Mouse (Mus musculus) Patski (cell line): ENCODE data around the gene Usp36. TPM values are rescaled to one million over a fixed set of nuclear protein-coding genes. Genes with fewer than 3 reads are reported as not detected.

Experiments
- ATAC-seq: fragments of 100-300 bp; one replicate; pipeline ENCODE4 v1.8.0; 2021
- CTCF ChIA-PET: fragments of 350-600 bp; sonication (Branson Sonifier 250); formaldehyde crosslinking; loops from one replicate; lab custom pipeline; 2022; ENCODE audit warnings: inconsistent platforms; lab: Charles Lee
- POLR2A ChIA-PET: fragments of 350-600 bp; sonication (Branson Sonifier 250); formaldehyde crosslinking; loops from one replicate; lab custom pipeline; 2022; ENCODE audit warnings: antibody characterized with exemption, inconsistent platforms; lab: Charles Lee
- DNase-seq: peaks from one replicate; pipeline ENCODE4 v3.0.0-alpha.2; 2011; ENCODE audit warnings: low read depth, low spot score
- H3K27me3 ChIP-seq: fragments of 371-371 bp; one replicate; pipeline ENCODE4 v1.5.1; 2021
- CTCF ChIP-seq: fragments of 100-300 bp; IDR thresholded peaks from one replicate; pipeline ENCODE4 v1.5.1; 2021
- in situ Hi-C: fragments of 300-500 bp; cut with MboI; formaldehyde crosslinking; loops from 3 replicates; pipeline ENCODE4 v1.11.1; 2018; ENCODE audit warnings: low pct_unique_long_range_greater_than_20kb, mixed read lengths
- polyA plus RNA-seq: library from polyadenylated mRNA; unstranded; gene quantifications from one replicate; pipeline ENCODE4 v1.2.3, GENCODE M21; 2021

The Usp36 gene
- polyA plus RNA-seq, 1 experiment from 2014 or later: 26.0 TPM

- ATAC-seq: no peak
Observed at GRCm38 (mm10) chr11:118210962-118211361, 79.1 kb downstream of the Usp36 start.

GRCm38 (mm10) chr11:118210116-118210515 lies 79.9 kb downstream of the Usp36 start:
- POLR2A ChIA-PET: interaction anchor here (1.0 kb wide), 1 partner anchor 22 kb away, joined by 4 read pairs; no protein-coding TSS in a partner anchor
- ATAC-seq (no peak), DNase-seq (no peak)
- H3K27me3 ChIP-seq: no peaks in the 10 kb centered on the region
- in situ Hi-C loops: no loop called here
- CTCF ChIA-PET: interaction anchor here (1.0 to 1.4 kb wide), 3 partner anchors 11 to 23 kb away, joined by 3 to 6 read pairs (median 3); no protein-coding TSS in a partner anchor
- TF ChIP-seq CTCF: no peak

More at GRCm38 (mm10) chr11:118210962-118211361, 79.1 kb downstream of the Usp36 start:
- no peak for DNase-seq
- ChIA-PET CTCF (interaction anchor here (1.0 to 2.0 kb wide), 5 partner anchors 15 to 107 kb away, joined by 3 to 5 read pairs (median 3); no protein-coding TSS in a partner anchor), POLR2A (interaction anchor here (0.6 to 1.0 kb wide), 2 partner anchors 16 to 152 kb away, joined by 3 to 7 read pairs; no protein-coding TSS in a partner anchor)
- no peak for TF ChIP-seq CTCF
- no peaks in the 10 kb centered on the region for H3K27me3 ChIP-seq
- in situ Hi-C loops: no loop called here

Other genes with a start within 250 kb of the Usp36 start
- gene Dnah17, start 159.6 kb downstream of the Usp36 start, polyA plus RNA-seq: 0.22 TPM
- 30.8 TPM for gene Cyth1, start 41.7 kb downstream of the Usp36 start, polyA plus RNA-seq
- gene Cep295nl, start 52.3 kb upstream of the Usp36 start, polyA plus RNA-seq: 0.41 TPM
- gene Timp2, start 65.5 kb upstream of the Usp36 start, polyA plus RNA-seq: 459 TPM
- gene Lgals3bp, start 111.8 kb upstream of the Usp36 start, polyA plus RNA-seq: 113 TPM
- 49.4 TPM for gene Cant1, start 128.8 kb upstream of the Usp36 start, polyA plus RNA-seq
- 11.2 TPM for gene C1qtnf1, start 138.0 kb upstream of the Usp36 start, polyA plus RNA-seq
- 4.7 TPM for gene Engase, start 186.6 kb upstream of the Usp36 start, polyA plus RNA-seq